Mouse (Mus musculus): ENCODE measurements around the gene Cldn13. TPM values are rescaled to one million over a fixed set of nuclear protein-coding genes. Genes with fewer than 3 reads are reported as not detected.

The Cldn13 gene
- polyA plus RNA-seq, 1 experiment, result not detected

DNA sequence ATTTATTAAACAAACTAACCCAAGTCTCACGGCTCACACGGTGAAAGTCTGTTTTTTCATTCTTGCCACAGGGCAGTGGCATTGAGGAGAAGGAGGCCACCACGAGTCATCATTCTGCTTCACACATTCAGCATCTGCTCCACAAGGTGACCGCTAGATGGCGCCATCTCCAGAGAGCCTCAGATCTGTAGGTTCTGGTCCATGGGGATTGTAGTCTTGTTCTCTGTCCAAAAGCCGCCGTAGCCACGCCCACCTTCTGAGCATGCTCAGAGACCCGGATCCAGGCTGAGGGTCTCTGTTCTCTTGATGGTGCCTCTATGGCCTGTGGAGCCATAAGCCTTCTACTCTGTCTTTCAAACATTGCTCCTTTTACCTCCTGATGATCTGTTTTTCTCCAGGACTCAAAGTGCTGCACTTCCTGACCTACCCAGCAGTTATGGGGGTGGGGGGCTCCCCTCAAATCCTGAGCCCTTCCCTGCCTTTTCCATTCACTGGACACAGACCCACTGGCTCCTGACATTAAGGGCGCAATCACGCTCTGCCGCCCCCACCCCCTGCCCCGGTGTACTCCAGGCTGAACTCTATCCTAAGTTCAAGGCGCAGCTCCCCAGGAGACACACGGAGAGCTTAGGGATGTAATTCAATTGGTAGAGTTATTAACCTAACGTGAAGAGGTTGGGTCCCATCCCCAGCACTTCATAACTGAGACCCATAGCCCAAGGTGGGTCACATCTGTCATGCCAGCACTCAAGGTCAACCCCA, 2.9 kb upstream of the Cldn13 start:
- Histone ChIP-seq H3K27ac (ENCODE audit: insufficient read depth, low read length) (no peak overlapping the region), H3K4me1 (ENCODE audit: control insufficient read depth, insufficient read depth, low read length) (peaks cover 7% of the 10 kb centered on the region; the same call in 1 of the 2 replicates), H3K27me3 (ENCODE audit: control insufficient read depth, insufficient read depth, low read length) (no peaks in the 10 kb centered on the region; the same call in none of the 2 replicates), H3K4me3 (replicated peaks; ENCODE audit: insufficient read depth, low read depth, low read length) (no peak overlapping the region)
- peak; percentile 17 to 29 for DNase-seq
- TF ChIP-seq POLR2A (IDR thresholded peaks at IDR 0.05; ENCODE audit: borderline replicate concordance, insufficient read depth, low read length) (no peak), CTCF (IDR thresholded peaks at IDR 0.05; ENCODE audit: borderline replicate concordance, insufficient read depth, low read depth, low read length) (peak; percentile 53; the same call in 1 of the 2 replicates)
- 52% methylated on average over 16 of the region's 16 CpGs for WGBS

DNA sequence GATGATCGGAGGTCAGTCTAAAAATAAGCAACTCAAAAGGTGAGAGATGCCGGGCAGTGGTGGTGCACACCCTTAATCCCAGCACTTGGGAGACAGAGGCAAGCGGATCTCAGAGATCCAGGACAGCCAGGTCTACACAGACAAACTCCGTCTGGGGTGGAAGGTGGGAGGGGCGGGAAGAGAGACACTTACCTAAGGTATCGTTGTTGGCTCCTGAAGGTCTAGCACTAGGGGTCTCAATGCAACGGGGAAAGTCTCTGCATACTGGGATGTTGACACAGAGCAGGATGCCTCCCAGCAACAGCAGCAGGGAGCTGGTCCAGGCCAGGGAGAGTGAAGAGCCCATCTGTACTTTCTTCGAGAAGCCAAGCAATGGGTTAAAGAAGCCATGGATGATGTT, 816 bp downstream of the Cldn13 start:
- no peaks in the 10 kb centered on the region for H3K4me1 ChIP-seq (ENCODE audit: control insufficient read depth, insufficient read depth, low read length)
- no peak for TF ChIP-seq POLR2A (IDR thresholded peaks at IDR 0.05; ENCODE audit: borderline replicate concordance, insufficient read depth, low read length)
- no peak for TF ChIP-seq CTCF (IDR thresholded peaks at IDR 0.05; ENCODE audit: borderline replicate concordance, insufficient read depth, low read depth, low read length)
- 85% methylated on average over 8 of the region's 8 CpGs for WGBS
- H3K4me3 ChIP-seq (replicated peaks; ENCODE audit: insufficient read depth, low read depth, low read length), result no peak overlapping the region
- DNase-seq, result no peak
- no peak overlapping the region for H3K27ac ChIP-seq (ENCODE audit: insufficient read depth, low read length)
- no peaks in the 10 kb centered on the region; the same call in none of the 2 replicates for H3K27me3 ChIP-seq (ENCODE audit: control insufficient read depth, insufficient read depth, low read length)

DNA sequence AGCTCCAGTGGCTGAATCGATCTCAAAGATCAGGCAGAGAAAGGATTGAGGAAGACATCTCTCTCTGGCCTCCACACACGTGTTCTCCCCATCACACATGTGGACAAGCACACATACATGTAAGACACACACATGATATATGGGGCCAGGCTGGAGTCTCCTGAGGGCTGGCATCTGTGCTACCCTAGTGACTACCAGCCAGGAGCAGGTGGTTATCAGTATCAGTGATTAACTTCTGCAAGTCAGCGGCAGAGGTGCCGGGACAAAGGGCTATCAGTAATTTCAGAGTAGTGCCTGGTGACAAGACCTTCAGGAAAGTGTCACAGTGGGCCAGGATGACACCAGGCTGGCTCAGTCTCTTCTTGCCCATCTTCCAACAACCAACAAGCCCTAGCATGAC, 1.6 kb downstream of the Cldn13 start:
- 84% methylated on average over 4 of the region's 4 CpGs for whole genome bisulfite sequencing
- TF ChIP-seq CTCF (IDR thresholded peaks at IDR 0.05; ENCODE audit: borderline replicate concordance, insufficient read depth, low read depth, low read length), result no peak
- TF ChIP-seq POLR2A (IDR thresholded peaks at IDR 0.05; ENCODE audit: borderline replicate concordance, insufficient read depth, low read length), result no peak
- Histone ChIP-seq H3K27me3 (ENCODE audit: control insufficient read depth, insufficient read depth, low read length) (no peaks in the 10 kb centered on the region; the same call in 1 of the 2 replicates), H3K4me3 (replicated peaks; ENCODE audit: insufficient read depth, low read depth, low read length) (no peak overlapping the region), H3K4me1 (ENCODE audit: control insufficient read depth, insufficient read depth, low read length) (no peaks in the 10 kb centered on the region), H3K27ac (ENCODE audit: insufficient read depth, low read length) (no peak overlapping the region)
- DNase-seq, result no peak

DNA sequence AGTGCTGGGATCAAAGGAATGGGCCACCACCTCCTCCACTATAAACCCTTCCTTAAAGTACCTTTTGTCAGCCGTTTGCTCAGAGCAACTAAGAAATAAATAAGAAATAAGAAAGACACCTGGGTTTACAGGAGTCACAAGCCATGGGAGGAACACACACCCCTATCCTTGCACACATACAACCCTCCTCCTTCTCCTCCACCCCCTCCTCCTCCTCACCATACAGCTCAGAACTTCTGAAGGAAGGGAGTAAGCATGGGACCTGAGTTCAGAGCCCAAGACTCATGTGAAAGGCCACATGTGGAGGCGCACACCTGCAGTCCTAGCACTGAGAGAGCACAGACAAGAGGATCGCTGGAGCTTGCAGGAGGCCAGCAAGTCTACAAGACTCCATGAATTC, 2.0 kb downstream of the Cldn13 start:
- TF ChIP-seq CTCF (IDR thresholded peaks at IDR 0.05; ENCODE audit: borderline replicate concordance, insufficient read depth, low read depth, low read length) (no peak), POLR2A (IDR thresholded peaks at IDR 0.05; ENCODE audit: borderline replicate concordance, insufficient read depth, low read length) (no peak)
- no peaks in the 10 kb centered on the region for H3K4me1 ChIP-seq (ENCODE audit: control insufficient read depth, insufficient read depth, low read length)

DNA sequence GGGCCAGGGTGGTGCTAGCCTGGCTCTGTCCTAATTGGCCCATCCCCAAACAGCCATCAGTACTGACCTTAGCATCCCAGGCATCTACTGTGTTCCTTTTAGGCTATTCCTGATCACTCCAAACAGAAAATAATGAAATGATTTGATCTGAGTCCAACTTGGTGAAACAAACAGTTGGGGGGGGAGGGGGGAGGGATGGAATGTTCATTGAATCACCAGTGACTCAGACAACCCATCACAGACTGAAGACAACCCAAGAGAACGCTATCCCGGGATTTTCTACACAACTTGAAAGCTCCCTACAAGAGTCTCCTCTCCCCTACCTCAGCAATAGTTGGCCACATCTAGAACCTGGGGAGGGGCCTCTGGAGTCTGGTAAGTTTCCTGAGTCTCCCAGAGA, 3.4 kb downstream of the Cldn13 start:
- no peak overlapping the region for H3K4me3 ChIP-seq (replicated peaks; ENCODE audit: insufficient read depth, low read depth, low read length)
- DNase-seq, result no peak
- H3K4me1 ChIP-seq (ENCODE audit: control insufficient read depth, insufficient read depth, low read length), result no peaks in the 10 kb centered on the region
- H3K27ac ChIP-seq (ENCODE audit: insufficient read depth, low read length), result no peak overlapping the region
- 85% methylated on average over 2 of the region's 2 CpGs for WGBS
- no peaks in the 10 kb centered on the region; the same call in 1 of the 2 replicates for H3K27me3 ChIP-seq (ENCODE audit: control insufficient read depth, insufficient read depth, low read length)
- TF ChIP-seq CTCF (IDR thresholded peaks at IDR 0.05; ENCODE audit: borderline replicate concordance, insufficient read depth, low read depth, low read length), result no peak

More for the DNA sequence above, 2.0 kb downstream of the Cldn13 start:
- H3K4me3 ChIP-seq (replicated peaks; ENCODE audit: insufficient read depth, low read depth, low read length), result no peak overlapping the region
- no peaks in the 10 kb centered on the region; the same call in 1 of the 2 replicates for H3K27me3 ChIP-seq (ENCODE audit: control insufficient read depth, insufficient read depth, low read length)
- WGBS, result 83% methylated on average over 3 of the region's 3 CpGs
- no peak for DNase-seq
- no peak overlapping the region for H3K27ac ChIP-seq (ENCODE audit: insufficient read depth, low read length)

DNA sequence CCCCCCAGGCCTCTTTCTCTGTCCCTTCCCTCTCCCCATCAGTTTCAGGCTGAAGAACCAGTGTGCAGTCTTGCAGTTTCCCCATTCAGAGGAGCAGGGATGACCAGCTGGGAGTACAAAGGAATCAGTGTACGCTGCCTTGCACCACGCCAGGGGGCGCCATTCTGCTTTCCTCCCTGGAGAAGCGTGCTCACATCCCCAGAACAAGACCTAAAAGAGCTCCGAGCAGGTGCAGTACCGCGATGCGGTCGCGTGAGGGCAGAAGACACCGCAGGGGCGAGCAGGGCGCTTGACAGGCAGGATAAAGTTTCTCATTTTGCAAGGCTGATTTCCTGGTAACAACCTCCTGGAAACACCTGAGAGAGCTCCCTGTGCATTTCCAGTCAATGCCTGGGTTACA, 8.2 kb downstream of the Cldn13 start:
- no peaks in the 10 kb centered on the region for H3K4me1 ChIP-seq (ENCODE audit: control insufficient read depth, insufficient read depth, low read length)
- 1% methylated on average over 13 of the region's 13 CpGs for WGBS
- no peaks in the 10 kb centered on the region for H3K27me3 ChIP-seq (ENCODE audit: control insufficient read depth, insufficient read depth, low read length)
- no peak overlapping the region for H3K27ac ChIP-seq (ENCODE audit: insufficient read depth, low read length)
- no peak overlapping the region for H3K4me3 ChIP-seq (replicated peaks; ENCODE audit: insufficient read depth, low read depth, low read length)
- DNase-seq, result peak; percentile 84 to 90
- TF ChIP-seq POLR2A (IDR thresholded peaks at IDR 0.05; ENCODE audit: borderline replicate concordance, insufficient read depth, low read length), result no peak
- TF ChIP-seq CTCF (IDR thresholded peaks at IDR 0.05; ENCODE audit: borderline replicate concordance, insufficient read depth, low read depth, low read length), result peak; percentile 96

DNA sequence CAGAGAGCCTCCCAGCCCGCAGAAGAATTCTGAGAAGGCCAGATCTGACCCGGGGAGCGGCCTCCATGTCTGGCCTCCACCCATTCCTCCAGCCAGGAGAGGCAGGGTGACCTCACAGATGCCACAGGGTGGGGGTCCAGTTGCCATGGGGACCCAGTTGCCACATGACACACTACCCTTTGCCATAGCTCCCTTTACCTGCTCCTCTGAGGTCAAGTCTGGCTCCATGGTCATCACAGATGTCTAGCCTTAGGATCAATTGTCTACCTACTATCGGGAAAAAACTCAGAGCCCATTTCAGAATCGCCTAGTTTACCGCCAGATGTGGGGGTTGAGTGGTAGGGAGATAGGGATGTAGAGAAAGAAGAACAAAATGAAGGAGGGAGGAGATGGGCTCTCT, 8.7 kb downstream of the Cldn13 start, which contains the start of gene Tmem270:
TSS of gene Tmem270 (minus strand) at position 101 of the 400 bp plus-strand sequence.
- TF ChIP-seq CTCF (IDR thresholded peaks at IDR 0.05; ENCODE audit: borderline replicate concordance, insufficient read depth, low read depth, low read length) (no peak), POLR2A (IDR thresholded peaks at IDR 0.05; ENCODE audit: borderline replicate concordance, insufficient read depth, low read length) (no peak)
- DNase-seq, result no peak
- Histone ChIP-seq H3K4me1 (ENCODE audit: control insufficient read depth, insufficient read depth, low read length) (no peaks in the 10 kb centered on the region), H3K27ac (ENCODE audit: insufficient read depth, low read length) (no peak within 1 kb of the TSS), H3K4me3 (replicated peaks; ENCODE audit: insufficient read depth, low read depth, low read length) (no peak within 1 kb of the TSS), H3K27me3 (ENCODE audit: control insufficient read depth, insufficient read depth, low read length) (no peaks in the 10 kb centered on the region)
- WGBS, result 77% methylated on average over 6 of the region's 6 CpGs

DNA sequence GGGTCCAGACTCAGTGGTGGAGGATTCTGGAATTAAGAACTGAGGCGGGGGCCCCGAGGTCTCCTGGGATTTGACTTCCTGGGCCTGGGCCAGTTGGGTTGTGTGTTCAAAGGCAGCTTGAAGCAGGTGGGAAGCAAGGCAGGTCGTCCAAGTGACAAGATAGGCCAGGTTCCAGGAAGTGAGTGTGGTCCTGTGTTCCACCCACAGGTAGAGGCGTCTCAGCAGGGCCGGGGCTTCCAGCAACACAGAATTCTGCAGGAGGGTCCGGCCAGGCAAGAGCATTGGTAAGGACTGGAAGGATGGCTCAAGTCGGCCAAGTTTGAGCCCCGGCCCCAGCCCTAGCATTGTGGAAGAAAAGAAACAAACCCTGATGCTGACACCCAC, 13.7 kb downstream of the Cldn13 start:
- 67% methylated on average over 8 of the region's 8 CpGs for WGBS
- no peak for TF ChIP-seq CTCF (IDR thresholded peaks at IDR 0.05; ENCODE audit: borderline replicate concordance, insufficient read depth, low read depth, low read length)
- no peak for TF ChIP-seq POLR2A (IDR thresholded peaks at IDR 0.05; ENCODE audit: borderline replicate concordance, insufficient read depth, low read length)
- DNase-seq, result no peak
- Histone ChIP-seq H3K27ac (ENCODE audit: insufficient read depth, low read length) (no peak overlapping the region), H3K4me3 (replicated peaks; ENCODE audit: insufficient read depth, low read depth, low read length) (no peak overlapping the region), H3K27me3 (ENCODE audit: control insufficient read depth, insufficient read depth, low read length) (no peaks in the 10 kb centered on the region), H3K4me1 (ENCODE audit: control insufficient read depth, insufficient read depth, low read length) (no peaks in the 10 kb centered on the region)
